Comparison of ENCODE assay signal across 8 mouse cellular contexts in genomic region chr6:37593033-37593374, GRCm38 (mm10).
DNase-seq lines count a peak whose midpoint lies in the region; ATAC-seq and TF ChIP-seq lines count a peak whose summit lies in the region.

No protein-coding gene starts in this region.

- TF ChIP-seq POLR2A in thymus, adult 2 months (IDR thresholded peaks at IDR 0.05; ENCODE audit: control insufficient read depth, extremely low read depth, insufficient read depth, low read length, poor library complexity) = no peak

- ATAC-seq in hindbrain, embryonic 15.5 days (ENCODE audit: low FRiP score, low read depth) = no peak
- ATAC-seq in neural tube, embryonic 14.5 days (ENCODE audit: low read depth) = no peak

- intact Hi-C loops in left cerebral cortex, adult 2 months (cut with DNase I) = no loop called here

- DNase-seq in left cerebral cortex, adult 2 months (ENCODE audit: extremely low spot score in 1 of 2, low spot score in 2 of 2) = no peak
- no peak for DNase-seq in left cerebral cortex, adult 18-20 months (ENCODE audit: low spot score in 2 of 2)
- DNase-seq in forebrain, embryonic 10.5 days (ENCODE audit: extremely low spot score, low spot score) = peak; percentile 15
- no peak for DNase-seq in gastrocnemius, postnatal 25 days
- DNase-seq in thymus, adult 2 months = no peak
- DNase-seq in spleen, postnatal 36 days (ENCODE audit: low spot score in 2 of 2) = no peak

- H3K27ac ChIP-seq in left cerebral cortex, adult 2 months = peak overlapping the region; percentile 12; the same call in 1 of the 2 replicates
- peak overlapping the region; percentile 91 for H3K27ac ChIP-seq in forebrain, embryonic 10.5 days
- peak overlapping the region; percentile 77 for H3K27ac ChIP-seq in hindbrain, embryonic 15.5 days (replicated peaks)
- peak overlapping the region; percentile 75 for H3K27ac ChIP-seq in neural tube, embryonic 14.5 days (ENCODE audit: low read depth, low read length)
- H3K27ac ChIP-seq in thymus, adult 2 months (ENCODE audit: control insufficient read depth, insufficient read depth, low read length) = no peak overlapping the region

- H3K4me3 ChIP-seq in left cerebral cortex, adult 2 months = no peak overlapping the region
- H3K4me3 ChIP-seq in forebrain, embryonic 10.5 days = peak overlapping the region; percentile 34
- H3K4me3 ChIP-seq in hindbrain, embryonic 15.5 days = no peak overlapping the region
- H3K4me3 ChIP-seq in neural tube, embryonic 14.5 days (ENCODE audit: low read depth, low read length) = no peak overlapping the region
- H3K4me3 ChIP-seq in thymus, adult 2 months (ENCODE audit: control insufficient read depth, insufficient read depth, low read length) = no peak overlapping the region

- H3K9me3 ChIP-seq in forebrain, embryonic 10.5 days = no peaks in the 10 kb centered on the region
- no peaks in the 10 kb centered on the region for H3K9me3 ChIP-seq in hindbrain, embryonic 15.5 days
- no peaks in the 10 kb centered on the region for H3K9me3 ChIP-seq in neural tube, embryonic 14.5 days (ENCODE audit: control insufficient read depth, low read length)

- peaks cover 53% of the 10 kb centered on the region for H3K4me1 ChIP-seq in forebrain, embryonic 10.5 days
- peaks cover 23% of the 10 kb centered on the region for H3K4me1 ChIP-seq in hindbrain, embryonic 15.5 days (replicated peaks)
- peaks cover 7% of the 10 kb centered on the region for H3K4me1 ChIP-seq in neural tube, embryonic 14.5 days (ENCODE audit: control insufficient read depth, insufficient read depth, low read length)
- peaks cover 6% of the 10 kb centered on the region; the same call in 1 of the 2 replicates for H3K4me1 ChIP-seq in thymus, adult 2 months (replicated peaks; ENCODE audit: control insufficient read depth, insufficient read depth, low read length)

- 27% methylated on average over 6 of the region's 6 CpGs for WGBS in forebrain, embryonic 10.5 days
- 18% methylated on average over 6 of the region's 6 CpGs for WGBS in hindbrain, embryonic 15.5 days
- WGBS in neural tube, embryonic 14.5 days = 27% methylated on average over 6 of the region's 6 CpGs
- WGBS in thymus, adult 2 months = 99% methylated on average over 6 of the region's 6 CpGs

- no peaks in the 10 kb centered on the region for H3K36me3 ChIP-seq in forebrain, embryonic 10.5 days (replicated peaks)
- no peaks in the 10 kb centered on the region for H3K36me3 ChIP-seq in hindbrain, embryonic 15.5 days
- no peaks in the 10 kb centered on the region for H3K36me3 ChIP-seq in neural tube, embryonic 14.5 days (ENCODE audit: control insufficient read depth, insufficient read depth, low read length)
- H3K36me3 ChIP-seq in thymus, adult 2 months (ENCODE audit: control insufficient read depth, insufficient read depth, low read length) = no peaks in the 10 kb centered on the region

- peak overlapping the region; percentile 33 for H3K4me2 ChIP-seq in hindbrain, embryonic 15.5 days
- H3K4me2 ChIP-seq in neural tube, embryonic 14.5 days (ENCODE audit: low read depth, low read length) = peak overlapping the region; percentile 1; the same call in 1 of the 2 replicates

- H3K27me3 ChIP-seq in forebrain, embryonic 10.5 days (ENCODE audit: poor library complexity, severe bottlenecking) = no peaks in the 10 kb centered on the region
- H3K27me3 ChIP-seq in hindbrain, embryonic 15.5 days = no peaks in the 10 kb centered on the region
- no peaks in the 10 kb centered on the region for H3K27me3 ChIP-seq in neural tube, embryonic 14.5 days (ENCODE audit: control insufficient read depth, insufficient read depth, low read length)
- H3K27me3 ChIP-seq in thymus, adult 2 months (ENCODE audit: control insufficient read depth, insufficient read depth, low read length) = no peaks in the 10 kb centered on the region

- no peak for TF ChIP-seq CTCF in left cerebral cortex, adult 2 months (IDR thresholded peaks at IDR 0.05)
- no peak for TF ChIP-seq CTCF in thymus, adult 2 months (IDR thresholded peaks at IDR 0.05; ENCODE audit: borderline replicate concordance, control insufficient read depth, extremely low read depth, insufficient read depth, low read length, poor library complexity)

- no peak overlapping the region for H3K9ac ChIP-seq in hindbrain, embryonic 15.5 days
- H3K9ac ChIP-seq in neural tube, embryonic 14.5 days (replicated peaks; ENCODE audit: low read depth, low read length) = 0 out of 2 replicates have a peak overlapping the region, but pooled peaks have one; percentile 34
